In genomic region chr3:30244401-30244871, GRCm38 (mm10) we compare ENCODE assay signal across 11 mouse cellular contexts.
DNase-seq lines count a peak whose midpoint lies in the region; ATAC-seq and TF ChIP-seq lines count a peak whose summit lies in the region.
"Had no signal": no experiment of that assay in that cellular context is flagged by ENCODE, and none has a peak within 500 bp of the region (broad histone marks: within the 10 kb centered on the region; RNA-seq: fewer than 3 reads in every experiment).

No protein-coding gene starts in this region.

- no peaks in the 10 kb centered on the region for H3K36me3 ChIP-seq in embryonic facial prominence, embryonic 14.5 days (ENCODE audit: control insufficient read depth, insufficient read depth, low read length)
- H3K36me3 ChIP-seq in heart, embryonic 13.5 days = no peaks in the 10 kb centered on the region
- no peaks in the 10 kb centered on the region for H3K36me3 ChIP-seq in lung, postnatal 0 days (ENCODE audit: insufficient read depth, low read length)
- no peaks in the 10 kb centered on the region for H3K36me3 ChIP-seq in intestine, embryonic 16.5 days (ENCODE audit: control insufficient read depth, insufficient read depth, low read length)
- H3K36me3 ChIP-seq: hindbrain, embryonic 15.5 days had no signal

- no peaks in the 10 kb centered on the region for H3K9me3 ChIP-seq in embryonic facial prominence, embryonic 14.5 days (ENCODE audit: control insufficient read depth, low read length)
- no peaks in the 10 kb centered on the region for H3K9me3 ChIP-seq in heart, embryonic 13.5 days
- H3K9me3 ChIP-seq in lung, postnatal 0 days (ENCODE audit: low read length) = no peaks in the 10 kb centered on the region
- H3K9me3 ChIP-seq in intestine, embryonic 16.5 days (ENCODE audit: control insufficient read depth, low read length) = no peaks in the 10 kb centered on the region
- H3K9me3 ChIP-seq: hindbrain, embryonic 15.5 days had no signal

- H3K9ac ChIP-seq in embryonic facial prominence, embryonic 14.5 days (ENCODE audit: low read depth, low read length) = no peak overlapping the region
- no peak overlapping the region for H3K9ac ChIP-seq in heart, embryonic 13.5 days
- H3K9ac ChIP-seq in lung, postnatal 0 days (replicated peaks; ENCODE audit: low read depth) = no peak overlapping the region
- H3K9ac ChIP-seq in intestine, embryonic 16.5 days (ENCODE audit: low read depth, low read length) = no peak overlapping the region
- H3K9ac ChIP-seq: hindbrain, embryonic 15.5 days had no signal

- H3K27ac ChIP-seq in embryonic facial prominence, embryonic 14.5 days (replicated peaks; ENCODE audit: low read depth, low read length) = no peak overlapping the region
- H3K27ac ChIP-seq in heart, embryonic 13.5 days (replicated peaks) = peak overlapping the region; percentile 84
- H3K27ac ChIP-seq in lung, postnatal 0 days (ENCODE audit: low read length) = peak overlapping the region; percentile 40; the same call in 1 of the 2 replicates
- H3K27ac ChIP-seq in intestine, embryonic 16.5 days (ENCODE audit: low read length) = no peak overlapping the region
- H3K27ac ChIP-seq: hindbrain, embryonic 15.5 days had no signal

- TF ChIP-seq POLR2A in lung, adult 2 months (IDR thresholded peaks at IDR 0.05; ENCODE audit: borderline replicate concordance, extremely low read depth, low read depth, low read length) = no peak

- no peak overlapping the region for H3K4me2 ChIP-seq in embryonic facial prominence, embryonic 14.5 days (ENCODE audit: low read depth, low read length)
- no peak overlapping the region for H3K4me2 ChIP-seq in heart, embryonic 13.5 days
- no peak overlapping the region for H3K4me2 ChIP-seq in lung, postnatal 0 days (replicated peaks; ENCODE audit: low read depth, low read length)
- no peak overlapping the region for H3K4me2 ChIP-seq in intestine, embryonic 16.5 days (ENCODE audit: low read depth, low read length)
- H3K4me2 ChIP-seq: hindbrain, embryonic 15.5 days had no signal

- TF ChIP-seq CTCF in lung, adult 2 months (IDR thresholded peaks at IDR 0.05; ENCODE audit: insufficient read depth, low read length) = no peak
- TF ChIP-seq CTCF in lung, postnatal 0 days (IDR thresholded peaks at IDR 0.05) = no peak

- 19% methylated on average over 7 of the region's 7 CpGs for WGBS in lung, adult 2 months
- WGBS in embryonic facial prominence, embryonic 14.5 days = 22% methylated on average over 7 of the region's 7 CpGs
- WGBS in heart, embryonic 13.5 days = 40% methylated on average over 7 of the region's 7 CpGs
- WGBS in lung, postnatal 0 days = 13% methylated on average over 7 of the region's 7 CpGs
- 38% methylated on average over 7 of the region's 7 CpGs for WGBS in intestine, embryonic 16.5 days

- no peak overlapping the region for H3K4me3 ChIP-seq in lung, adult 2 months (replicated peaks; ENCODE audit: extremely low read depth, low read depth, low read length)
- no peak overlapping the region for H3K4me3 ChIP-seq in embryonic facial prominence, embryonic 14.5 days (ENCODE audit: low read depth, low read length)
- H3K4me3 ChIP-seq in heart, embryonic 13.5 days = no peak overlapping the region
- no peak overlapping the region for H3K4me3 ChIP-seq in lung, postnatal 0 days (ENCODE audit: low read depth, low read length)
- H3K4me3 ChIP-seq in intestine, embryonic 16.5 days (ENCODE audit: low read length) = no peak overlapping the region
- H3K4me3 ChIP-seq: hindbrain, embryonic 15.5 days had no signal

- ATAC-seq in embryonic facial prominence, embryonic 14.5 days (ENCODE audit: low read depth) = peak; percentile 72
- no peak for ATAC-seq in heart, embryonic 13.5 days (ENCODE audit: extremely low read depth, insufficient number of reproducible peaks, low FRiP score, low TSS enrichment)
- ATAC-seq in lung, postnatal 0 days = 0 out of 2 replicates have a peak, but pooled peaks have one; percentile 17
- no peak for ATAC-seq in intestine, embryonic 16.5 days
- ATAC-seq: midbrain, embryonic 16.5 days had no signal

- 0 out of 2 replicates have a peak, but pooled peaks have one; percentile 18 for TF ChIP-seq EP300 in lung, postnatal 0 days (IDR thresholded peaks at IDR 0.05)

- H3K27me3 ChIP-seq in embryonic facial prominence, embryonic 14.5 days (replicated peaks; ENCODE audit: control insufficient read depth, insufficient read depth, low read length) = no peaks in the 10 kb centered on the region
- H3K27me3 ChIP-seq in heart, embryonic 13.5 days (replicated peaks) = no peaks in the 10 kb centered on the region
- no peaks in the 10 kb centered on the region for H3K27me3 ChIP-seq in lung, postnatal 0 days (replicated peaks; ENCODE audit: insufficient read depth, low read length)
- H3K27me3 ChIP-seq in intestine, embryonic 16.5 days (replicated peaks; ENCODE audit: control insufficient read depth, insufficient read depth, low read length) = no peaks in the 10 kb centered on the region
- H3K27me3 ChIP-seq: hindbrain, embryonic 15.5 days had no signal

- DNase-seq in lung, adult 2 months = peak; percentile 24
- DNase-seq in lung, adult 18-20 months = no peak
- peak; percentile 70 for DNase-seq in embryonic facial prominence, embryonic 14.5 days (ENCODE audit: low spot score)
- peak; percentile 37 for DNase-seq in lung, postnatal 0 days (ENCODE audit: low spot score)
- DNase-seq in thymus, postnatal 0 days (ENCODE audit: low spot score) = no peak
- no peak for DNase-seq in testis, postnatal 10 days (ENCODE audit: low spot score)
- DNase-seq: embryo, embryonic 11 days had no signal

- H3K4me1 ChIP-seq in lung, adult 2 months (ENCODE audit: control insufficient read depth, insufficient read depth, low read length) = peaks cover 14% of the 10 kb centered on the region
- peaks cover 20% of the 10 kb centered on the region for H3K4me1 ChIP-seq in embryonic facial prominence, embryonic 14.5 days (ENCODE audit: control insufficient read depth, insufficient read depth, low read length)
- H3K4me1 ChIP-seq in heart, embryonic 13.5 days = peaks cover 51% of the 10 kb centered on the region
- peaks cover 16% of the 10 kb centered on the region for H3K4me1 ChIP-seq in lung, postnatal 0 days (ENCODE audit: insufficient read depth, low read depth, low read length)
- peaks cover 10% of the 10 kb centered on the region for H3K4me1 ChIP-seq in intestine, embryonic 16.5 days (ENCODE audit: control insufficient read depth, insufficient read depth, low read length)
- H3K4me1 ChIP-seq: hindbrain, embryonic 15.5 days had no signal

Comparison
In these comparisons a context has a peak if more than half of its experiments do, and no peak if none do; other contexts are left out.
1. DNase-seq: peak in lung, adult 2 months (single experiment), embryonic facial prominence, embryonic 14.5 days (single experiment) and lung, postnatal 0 days (single experiment); none in lung, adult 18-20 months (0 of 2), thymus, postnatal 0 days (single experiment) and testis, postnatal 10 days (single experiment).
2. ATAC-seq: peak in embryonic facial prominence, embryonic 14.5 days (single experiment) and lung, postnatal 0 days (single experiment); none in heart, embryonic 13.5 days (single experiment) and intestine, embryonic 16.5 days (single experiment).
3. H3K27ac ChIP-seq: peak in heart, embryonic 13.5 days (single experiment) and lung, postnatal 0 days (single experiment); none in embryonic facial prominence, embryonic 14.5 days (single experiment) and intestine, embryonic 16.5 days (single experiment).